Mouse (Mus musculus): ENCODE results near the gene Serpine1. TPM values are rescaled to one million over a fixed set of nuclear protein-coding genes. Genes with fewer than 3 reads are reported as not detected.

The Serpine1 gene
- polyA plus RNA-seq, 1 experiment, result 9.7 TPM

DNA sequence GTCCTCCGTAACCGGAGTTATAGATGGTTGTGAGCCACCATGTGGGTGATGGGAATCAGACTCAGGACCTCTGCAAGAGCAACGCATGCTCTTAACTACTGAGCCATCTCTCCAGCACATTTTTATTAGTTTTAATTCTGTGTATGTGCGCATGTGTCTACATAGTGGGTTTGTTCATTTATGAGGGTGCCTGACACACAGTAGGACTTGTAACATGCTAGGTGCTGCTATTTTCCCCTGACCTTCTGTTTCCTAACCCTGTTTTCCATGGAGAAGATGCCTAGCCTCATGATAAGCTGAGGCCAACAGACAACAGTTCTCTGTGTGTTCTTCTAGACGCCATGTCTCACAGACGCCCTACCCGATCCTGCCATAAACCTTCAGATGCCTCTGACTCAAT is 28.1 kb downstream of the Serpine1 start:
- no peak for TF ChIP-seq POLR2A (IDR thresholded peaks at IDR 0.05; ENCODE audit: borderline replicate concordance, low read depth, low read length)
- no peak for TF ChIP-seq CTCF (IDR thresholded peaks at IDR 0.05; ENCODE audit: low read depth, low read length)
- Histone ChIP-seq H3K4me3 (ENCODE audit: insufficient read depth, low read length) (no peak overlapping the region), H3K4me1 (ENCODE audit: control insufficient read depth, insufficient read depth, low read length) (peaks cover 17% of the 10 kb centered on the region)

DNA sequence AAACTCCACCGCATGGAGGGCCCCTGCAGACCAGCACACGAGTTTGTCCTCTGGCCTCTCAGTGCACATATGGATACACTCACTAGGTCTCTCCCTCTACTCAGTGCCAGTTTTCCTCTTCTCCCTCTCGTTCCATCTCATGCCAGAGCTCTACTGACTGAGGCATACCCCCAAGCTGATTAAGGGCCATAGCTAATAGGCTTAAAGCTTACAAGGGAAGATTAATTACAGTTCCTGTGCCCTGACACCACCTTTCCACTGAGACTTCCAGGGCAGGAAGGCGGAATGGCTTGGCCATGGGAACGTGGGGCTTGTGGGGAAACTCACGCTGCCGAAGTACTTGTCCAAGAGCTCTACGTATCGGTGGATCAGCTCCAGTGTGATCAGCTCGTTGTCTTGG is 30.6 kb downstream of the Serpine1 start:
- H3K4me1 ChIP-seq (ENCODE audit: control insufficient read depth, insufficient read depth, low read length), result peaks cover 7% of the 10 kb centered on the region
- no peak overlapping the region for H3K4me3 ChIP-seq (ENCODE audit: insufficient read depth, low read length)
- no peak for TF ChIP-seq CTCF (IDR thresholded peaks at IDR 0.05; ENCODE audit: low read depth, low read length)
- TF ChIP-seq POLR2A (IDR thresholded peaks at IDR 0.05; ENCODE audit: borderline replicate concordance, low read depth, low read length), result no peak
- no peak overlapping the region for H3K27ac ChIP-seq (ENCODE audit: insufficient read depth, low read depth, low read length)

More for the DNA sequence above, 28.1 kb downstream of the Serpine1 start:
- H3K27ac ChIP-seq (ENCODE audit: insufficient read depth, low read depth, low read length), result no peak overlapping the region

DNA sequence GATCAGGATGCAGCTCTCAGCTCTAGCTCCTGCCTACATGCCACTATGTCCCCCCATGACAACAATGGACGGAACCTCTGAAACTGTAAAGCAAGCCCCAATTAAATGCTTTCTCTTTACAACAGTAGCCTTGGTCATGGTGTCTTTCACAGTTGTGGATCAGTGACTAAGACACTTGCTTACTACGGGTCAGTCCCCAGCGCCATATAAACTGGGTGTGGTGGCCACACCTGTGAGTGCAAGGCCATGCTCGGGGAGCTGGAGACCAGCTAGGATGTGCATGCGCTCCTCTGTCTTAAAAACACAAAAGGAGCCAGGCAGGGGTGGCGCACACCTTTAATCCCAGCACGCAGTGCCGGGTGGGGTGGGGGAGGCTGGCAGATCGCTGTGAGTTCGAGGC is 32.6 kb downstream of the Serpine1 start:
- TF ChIP-seq POLR2A (IDR thresholded peaks at IDR 0.05; ENCODE audit: borderline replicate concordance, low read depth, low read length) (no peak), CTCF (IDR thresholded peaks at IDR 0.05; ENCODE audit: low read depth, low read length) (no peak)
- no peaks in the 10 kb centered on the region for H3K4me1 ChIP-seq (ENCODE audit: control insufficient read depth, insufficient read depth, low read length)
- no peak overlapping the region for H3K4me3 ChIP-seq (ENCODE audit: insufficient read depth, low read length)
- no peak overlapping the region for H3K27ac ChIP-seq (ENCODE audit: insufficient read depth, low read depth, low read length)

DNA sequence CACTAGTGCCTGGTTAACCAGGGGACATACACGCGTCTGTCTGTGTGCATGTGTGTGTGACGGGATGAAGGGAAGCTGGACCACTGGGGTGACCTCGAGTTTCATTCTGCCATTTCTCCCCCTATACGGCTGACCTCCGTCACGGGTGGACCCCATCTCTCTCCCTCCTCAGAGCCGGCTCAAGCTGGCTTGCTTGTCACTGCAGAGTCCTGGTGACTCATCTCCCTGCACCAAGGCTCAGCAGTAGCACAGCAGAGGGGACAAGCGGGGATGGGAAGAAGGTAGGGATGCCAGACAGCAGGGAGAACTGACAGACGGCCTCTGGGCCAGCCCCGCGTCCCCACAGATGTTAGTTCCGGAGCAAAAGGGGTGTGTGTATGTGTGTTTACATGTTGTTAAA is 35.9 kb downstream of the Serpine1 start:
- no peak overlapping the region for H3K4me3 ChIP-seq (ENCODE audit: insufficient read depth, low read length)
- TF ChIP-seq CTCF (IDR thresholded peaks at IDR 0.05; ENCODE audit: low read depth, low read length) (no peak), POLR2A (IDR thresholded peaks at IDR 0.05; ENCODE audit: borderline replicate concordance, low read depth, low read length) (no peak)
- no peak overlapping the region for H3K27ac ChIP-seq (ENCODE audit: insufficient read depth, low read depth, low read length)
- peaks cover 11% of the 10 kb centered on the region for H3K4me1 ChIP-seq (ENCODE audit: control insufficient read depth, insufficient read depth, low read length)

DNA sequence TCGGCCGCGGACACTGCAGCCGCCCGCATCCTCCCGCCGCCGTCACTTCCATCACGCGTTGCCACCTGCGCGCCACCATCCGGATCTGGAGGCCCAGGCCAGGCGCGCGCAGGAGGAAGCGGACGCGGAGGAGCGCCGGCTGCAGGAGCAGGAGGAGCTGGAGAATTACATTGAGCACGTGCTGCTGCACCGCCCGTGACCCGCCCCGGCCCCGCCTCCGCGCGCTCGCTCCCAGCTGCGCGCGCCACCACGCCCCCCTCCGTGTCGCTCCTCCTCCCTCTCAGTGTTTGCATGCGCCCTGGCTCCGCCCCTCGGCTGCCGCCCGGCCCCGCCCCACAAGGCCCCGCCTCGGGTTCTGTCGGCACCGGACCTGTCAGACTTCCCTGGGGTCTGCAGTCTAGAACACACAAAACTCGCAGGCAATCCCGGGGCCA is 39.4 kb downstream of the Serpine1 start:
- Histone ChIP-seq H3K4me3 (ENCODE audit: insufficient read depth, low read length) (peak overlapping the region; percentile 64), H3K27ac (ENCODE audit: insufficient read depth, low read depth, low read length) (peak overlapping the region; percentile 10; the same call in 1 of the 2 replicates), H3K4me1 (ENCODE audit: control insufficient read depth, insufficient read depth, low read length) (peaks cover 16% of the 10 kb centered on the region)
- TF ChIP-seq POLR2A (IDR thresholded peaks at IDR 0.05; ENCODE audit: borderline replicate concordance, low read depth, low read length) (no peak), CTCF (IDR thresholded peaks at IDR 0.05; ENCODE audit: low read depth, low read length) (no peak)

DNA sequence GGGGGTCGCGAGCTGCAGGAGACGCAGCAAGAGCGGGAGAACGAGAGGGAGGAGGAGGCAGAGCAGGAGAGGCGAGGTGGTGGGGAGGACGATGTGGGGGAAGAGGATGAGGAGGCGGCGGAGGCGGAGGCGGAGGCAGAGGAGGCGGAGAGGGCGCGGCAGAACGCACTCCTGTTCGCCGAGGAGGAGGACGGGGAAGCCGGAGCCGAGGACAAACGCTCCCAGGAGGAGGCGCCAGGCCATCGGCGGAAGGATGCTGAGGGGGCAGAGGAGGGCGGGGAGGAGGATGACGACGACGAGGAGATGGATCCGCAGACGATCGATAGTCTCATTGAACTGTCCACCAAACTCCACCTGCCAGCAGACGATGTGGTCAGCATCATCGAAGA is 40.0 kb downstream of the Serpine1 start:
- no peak overlapping the region for H3K27ac ChIP-seq (ENCODE audit: insufficient read depth, low read depth, low read length)
- peaks cover 16% of the 10 kb centered on the region for H3K4me1 ChIP-seq (ENCODE audit: control insufficient read depth, insufficient read depth, low read length)
- peak overlapping the region; percentile 64 for H3K4me3 ChIP-seq (ENCODE audit: insufficient read depth, low read length)
- TF ChIP-seq POLR2A (IDR thresholded peaks at IDR 0.05; ENCODE audit: borderline replicate concordance, low read depth, low read length), result no peak
- no peak for TF ChIP-seq CTCF (IDR thresholded peaks at IDR 0.05; ENCODE audit: low read depth, low read length)

DNA sequence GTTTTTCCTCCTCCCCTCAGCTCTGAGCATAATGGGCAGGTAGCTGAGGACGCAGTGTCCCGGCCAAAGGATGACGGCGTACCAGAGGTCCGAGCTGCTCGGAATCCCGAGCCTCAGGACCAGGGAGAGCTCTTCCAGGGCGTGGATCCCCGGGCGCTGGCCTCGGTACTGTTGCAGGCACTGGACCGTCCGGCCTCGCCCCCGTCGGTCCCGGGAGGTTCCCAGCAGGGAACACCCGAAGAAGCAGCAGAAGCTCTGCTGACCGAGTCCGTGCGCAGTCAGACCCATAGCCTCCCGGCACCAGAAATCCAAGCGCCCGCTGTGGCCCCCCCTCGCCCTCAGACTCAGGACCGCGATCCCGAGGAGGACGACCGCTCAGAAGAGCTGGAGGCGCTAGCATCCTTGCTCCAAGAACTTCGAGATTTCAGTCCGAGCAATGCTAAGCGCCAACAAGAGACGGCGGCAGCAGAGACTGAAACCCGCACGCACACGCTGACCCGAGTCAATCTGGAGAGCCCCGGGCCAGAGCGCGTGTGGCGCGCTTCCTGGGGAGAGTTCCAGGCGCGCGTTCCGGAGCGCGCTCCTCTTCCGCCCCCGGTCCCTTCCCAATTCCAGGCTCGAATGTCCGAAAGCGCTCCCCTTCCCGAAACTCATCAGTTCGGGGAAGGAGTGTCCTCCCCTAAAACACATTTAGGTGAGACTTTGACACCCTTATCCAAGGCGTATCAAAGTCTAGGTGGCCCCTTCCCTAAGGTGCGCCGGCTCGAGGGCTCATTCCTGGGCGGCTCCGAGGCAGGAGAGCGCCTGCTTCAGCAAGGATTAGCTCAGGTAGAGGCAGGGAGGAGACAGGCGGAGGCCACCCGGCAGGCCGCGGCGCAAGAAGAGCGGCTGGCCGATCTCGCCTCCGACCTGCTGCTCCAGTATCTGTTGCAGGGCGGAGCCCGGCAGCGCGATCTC is 40.7 kb downstream of the Serpine1 start:
- Histone ChIP-seq H3K4me3 (ENCODE audit: insufficient read depth, low read length) (peak overlapping the region; percentile 64), H3K27ac (ENCODE audit: insufficient read depth, low read depth, low read length) (no peak overlapping the region), H3K4me1 (ENCODE audit: control insufficient read depth, insufficient read depth, low read length) (peaks cover 16% of the 10 kb centered on the region)
- no peak for TF ChIP-seq POLR2A (IDR thresholded peaks at IDR 0.05; ENCODE audit: borderline replicate concordance, low read depth, low read length)
- TF ChIP-seq CTCF (IDR thresholded peaks at IDR 0.05; ENCODE audit: low read depth, low read length), result no peak

DNA sequence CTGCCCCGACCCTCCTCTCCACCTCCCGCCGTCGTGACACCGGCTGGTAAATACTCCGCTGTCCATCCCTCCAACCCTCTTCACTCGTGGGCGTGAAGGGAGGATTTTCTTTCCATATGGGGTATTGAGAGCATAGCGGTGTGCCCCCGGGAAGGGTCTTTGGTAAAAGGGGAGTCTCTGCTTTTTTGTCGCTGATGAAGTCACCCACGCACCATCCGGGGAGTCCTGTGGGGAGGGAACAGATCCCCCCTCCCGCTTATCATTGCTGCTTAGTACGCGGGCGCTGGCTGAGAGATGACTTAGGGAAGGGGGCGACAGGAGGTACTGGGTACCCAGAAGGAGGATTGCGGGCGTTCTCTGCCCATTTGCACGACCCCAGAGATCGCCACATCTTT is 41.7 kb downstream of the Serpine1 start:
- Histone ChIP-seq H3K4me1 (ENCODE audit: control insufficient read depth, insufficient read depth, low read length) (peaks cover 16% of the 10 kb centered on the region), H3K4me3 (ENCODE audit: insufficient read depth, low read length) (no peak overlapping the region)

DNA sequence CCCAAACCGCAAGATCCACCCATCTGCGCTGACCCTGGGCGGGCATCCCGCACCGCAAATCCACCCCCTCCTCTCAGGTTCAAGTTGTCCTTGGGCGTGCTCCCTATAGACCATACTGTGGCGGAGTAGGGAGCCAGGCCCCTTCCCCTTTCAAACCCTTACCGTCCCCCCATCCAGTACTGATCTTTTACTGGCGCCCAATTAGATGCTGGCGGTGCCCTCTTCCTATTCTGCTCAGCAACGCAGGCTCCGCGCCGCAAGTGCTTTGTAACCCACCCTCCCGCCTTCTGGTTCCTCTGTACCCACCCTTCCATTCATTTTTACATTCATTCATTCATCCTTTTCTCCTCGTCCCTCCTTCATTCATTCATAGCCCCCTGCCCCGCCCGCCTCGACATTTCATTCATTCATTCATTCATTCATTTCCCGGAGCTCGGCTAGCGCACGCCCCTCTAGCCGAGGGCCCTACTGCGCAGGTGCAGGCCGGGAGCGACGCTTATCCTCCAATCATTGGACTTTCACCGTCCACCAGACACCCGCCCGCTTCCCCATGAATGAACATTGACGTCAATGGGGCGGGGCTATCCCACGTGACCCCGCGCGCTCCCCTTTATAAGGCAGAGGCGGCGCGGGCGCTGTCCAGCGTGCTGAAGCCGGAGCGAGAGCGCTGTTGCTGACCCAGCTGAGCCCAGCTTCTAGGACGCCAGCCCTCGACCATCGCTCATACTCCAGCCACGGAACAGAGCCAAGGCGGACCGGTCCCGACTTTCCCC is 42.2 kb downstream of the Serpine1 start:
- TF ChIP-seq CTCF (IDR thresholded peaks at IDR 0.05; ENCODE audit: low read depth, low read length), result no peak
- no peak for TF ChIP-seq POLR2A (IDR thresholded peaks at IDR 0.05; ENCODE audit: borderline replicate concordance, low read depth, low read length)
- peaks cover 16% of the 10 kb centered on the region for H3K4me1 ChIP-seq (ENCODE audit: control insufficient read depth, insufficient read depth, low read length)
- H3K4me3 ChIP-seq (ENCODE audit: insufficient read depth, low read length), result peak overlapping the region; percentile 51

More for the DNA sequence above, 41.7 kb downstream of the Serpine1 start:
- no peak overlapping the region for H3K27ac ChIP-seq (ENCODE audit: insufficient read depth, low read depth, low read length)
- no peak for TF ChIP-seq POLR2A (IDR thresholded peaks at IDR 0.05; ENCODE audit: borderline replicate concordance, low read depth, low read length)
- TF ChIP-seq CTCF (IDR thresholded peaks at IDR 0.05; ENCODE audit: low read depth, low read length), result no peak

DNA sequence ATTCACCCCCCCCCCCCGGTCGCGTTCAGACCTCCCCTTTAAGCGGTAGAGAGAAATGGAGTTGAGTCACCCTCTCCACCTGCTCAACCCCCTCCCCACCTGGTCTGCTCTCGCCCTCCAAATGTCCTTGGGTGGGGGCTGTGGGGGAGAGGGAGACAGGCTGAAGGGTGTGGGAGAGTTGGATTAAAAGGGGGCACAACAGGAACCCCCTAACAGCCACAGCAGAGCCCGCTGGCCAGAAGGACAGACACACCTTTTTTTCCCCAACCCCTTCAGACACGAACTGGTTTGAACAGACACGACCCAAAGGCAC is 42.8 kb downstream of the Serpine1 start:
- no peak overlapping the region for H3K27ac ChIP-seq (ENCODE audit: insufficient read depth, low read depth, low read length)
- peak overlapping the region; percentile 51; the same call in 1 of the 2 replicates for H3K4me3 ChIP-seq (ENCODE audit: insufficient read depth, low read length)
- H3K4me1 ChIP-seq (ENCODE audit: control insufficient read depth, insufficient read depth, low read length), result peaks cover 16% of the 10 kb centered on the region
- TF ChIP-seq POLR2A (IDR thresholded peaks at IDR 0.05; ENCODE audit: borderline replicate concordance, low read depth, low read length) (no peak), CTCF (IDR thresholded peaks at IDR 0.05; ENCODE audit: low read depth, low read length) (no peak)

More for the DNA sequence above, 42.2 kb downstream of the Serpine1 start:
- no peak overlapping the region for H3K27ac ChIP-seq (ENCODE audit: insufficient read depth, low read depth, low read length)
